Mouse (Mus musculus) neural tube, embryonic 11.5 days (tissue): ENCODE results near the gene Epsti1. TPM values are rescaled to one million over a fixed set of nuclear protein-coding genes. Genes with fewer than 3 reads are reported as not detected.

Source experiments
- ATAC-seq: fragments of 200-750 bp; cut with Nextera tagmentation; 2 replicates; pipeline ENCODE4 v1.8.0; 2017; ENCODE audit warnings: moderate number of reproducible peaks, mild to moderate bottlenecking, moderate TSS enrichment, moderate library complexity; ENCODE audit not compliant: insufficient read depth, low FRiP score, low TSS enrichment
- DNase-seq: peaks from one replicate; pipeline ENCODE4 v3.0.0-alpha.2; 2015; ENCODE audit warnings: low spot score
- H3K27ac ChIP-seq: fragments of 300-500 bp; sonication (generic); 2 replicates; pipeline ENCODE4 v1.5.1; 2014; ENCODE audit warnings: low read depth, mild to moderate bottlenecking, low read length
- H3K27me3 ChIP-seq: fragments of 300-500 bp; sonication (generic); 2 replicates; pipeline ENCODE4 v1.6.1; 2014; ENCODE audit warnings: mild to moderate bottlenecking, low read length, mixed read lengths; ENCODE audit not compliant: control insufficient read depth, insufficient read depth
- H3K36me3 ChIP-seq: fragments of 300-500 bp; sonication (generic); 2 replicates; pipeline ENCODE4 v1.6.1; 2014; ENCODE audit warnings: mild to moderate bottlenecking, low read length, moderate library complexity, mixed read lengths; ENCODE audit not compliant: control insufficient read depth, insufficient read depth
- H3K4me1 ChIP-seq: fragments of 300-500 bp; sonication (generic); 2 replicates; pipeline ENCODE4 v1.6.1; 2014; ENCODE audit warnings: low read length, mixed read lengths; ENCODE audit not compliant: control insufficient read depth, insufficient read depth
- H3K4me2 ChIP-seq: fragments of 300-500 bp; sonication (generic); 2 replicates; pipeline ENCODE4 v1.6.1; 2014; ENCODE audit warnings: low read depth, mild to moderate bottlenecking, moderate library complexity
- H3K4me3 ChIP-seq: fragments of 300-500 bp; sonication (generic); 2 replicates; pipeline ENCODE4 v1.5.1; 2014; ENCODE audit warnings: low read depth, low read length
- H3K9ac ChIP-seq: fragments of 300-500 bp; sonication (generic); 2 replicates; pipeline ENCODE4 v1.6.1; 2014; ENCODE audit warnings: mild to moderate bottlenecking, low read length
- H3K9me3 ChIP-seq: fragments of 300-500 bp; sonication (generic); 2 replicates; pipeline ENCODE4 v1.6.1; 2016; ENCODE audit warnings: low read length; ENCODE audit not compliant: control insufficient read depth
- WGBS: fragments of 180-500 bp; shearing (Covaris S2); extraction: QIAGEN DNeasy Blood & Tissue Kit; methylation state at CpG from one replicate; pipeline ENCODE4 v1.1.7; 2014; 5-methylcytosine and 5-hydroxymethylcytosine counted together
- polyA plus RNA-seq: library from polyadenylated mRNA; unstranded; fragments of >200 nt; fragmentation: Nextera tagmentation; extraction: Ambion mirVana; gene quantifications from 2 replicates; pipeline ENCODE4 v1.2.1, GENCODE M21; 2014

Epsti1 gene
- polyA plus RNA-seq = not detected in 2 replicates

GRCm38 (mm10) chr14:77904171-77904762 lies at the start of gene Epsti1:
TSS of gene Epsti1 (plus strand) at chr14:77904239.
- Histone ChIP-seq H3K27ac (no peak within 1 kb of the TSS), H3K4me2 (no peak within 1 kb of the TSS), H3K4me3 (no peak within 1 kb of the TSS), H3K27me3 (no peaks in the 10 kb centered on the region), H3K36me3 (no peaks in the 10 kb centered on the region), H3K9ac (no peak within 1 kb of the TSS), H3K9me3 (no peaks in the 10 kb centered on the region), H3K4me1 (no peaks in the 10 kb centered on the region)
- ATAC-seq (no peak), DNase-seq (no peak)
- 66% methylated on average over 15 of the region's 15 CpGs for WGBS

- Histone ChIP-seq H3K4me1 (no peaks in the 10 kb centered on the region), H3K4me2 (no peak overlapping the region), H3K9me3 (no peaks in the 10 kb centered on the region), H3K36me3 (no peaks in the 10 kb centered on the region), H3K27me3 (no peaks in the 10 kb centered on the region), H3K9ac (no peak overlapping the region), H3K27ac (no peak overlapping the region), H3K4me3 (no peak overlapping the region)
- ATAC-seq (no peak), DNase-seq (no peak)
- 82% methylated on average over 1 of the region's 1 CpGs for WGBS
These were observed 44.1 kb upstream of the Epsti1 start for GRCm38 (mm10) chr14:77859894-77860293.

- no peak overlapping the region for H3K9ac ChIP-seq
- WGBS = 64% methylated on average over 5 of the region's 5 CpGs
- no peak overlapping the region for H3K4me3 ChIP-seq
- no peak overlapping the region for H3K27ac ChIP-seq
- no peaks in the 10 kb centered on the region for H3K4me1 ChIP-seq
- H3K27me3 ChIP-seq = no peaks in the 10 kb centered on the region
- ATAC-seq = no peak
- no peak overlapping the region for H3K4me2 ChIP-seq
- H3K36me3 ChIP-seq = no peaks in the 10 kb centered on the region
- no peaks in the 10 kb centered on the region for H3K9me3 ChIP-seq
- DNase-seq = no peak
These were observed 43.0 kb upstream of the Epsti1 start for GRCm38 (mm10) chr14:77860841-77861560.

DNA sequence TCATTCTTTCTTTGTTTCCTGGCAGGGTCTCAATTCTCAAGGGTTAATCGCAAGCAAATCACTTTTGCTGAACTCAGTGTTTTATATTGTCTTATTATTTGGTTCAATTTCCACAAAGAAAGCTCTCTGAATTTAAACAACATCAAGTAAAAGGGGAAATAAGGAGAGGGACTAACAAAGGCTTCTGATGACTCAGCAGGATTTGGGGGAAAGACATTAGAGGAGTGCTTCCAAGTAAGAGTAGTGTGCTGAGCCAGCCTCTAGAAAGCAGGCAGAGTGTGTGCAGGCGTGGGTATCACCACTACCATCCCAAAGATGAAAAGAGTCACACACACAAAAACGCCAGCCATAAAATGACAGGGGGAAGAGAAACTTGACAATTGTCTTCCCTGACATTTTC lies 40.0 kb upstream of the Epsti1 start:
- WGBS = 74% methylated on average over 3 of the region's 3 CpGs
- H3K4me3 ChIP-seq = no peak overlapping the region
- H3K9ac ChIP-seq = no peak overlapping the region
- no peaks in the 10 kb centered on the region for H3K4me1 ChIP-seq
- H3K9me3 ChIP-seq = no peaks in the 10 kb centered on the region
- DNase-seq (no peak), ATAC-seq (no peak)
- H3K27ac ChIP-seq = no peak overlapping the region
- H3K36me3 ChIP-seq = no peaks in the 10 kb centered on the region
- H3K27me3 ChIP-seq = no peaks in the 10 kb centered on the region
- no peak overlapping the region for H3K4me2 ChIP-seq

DNA sequence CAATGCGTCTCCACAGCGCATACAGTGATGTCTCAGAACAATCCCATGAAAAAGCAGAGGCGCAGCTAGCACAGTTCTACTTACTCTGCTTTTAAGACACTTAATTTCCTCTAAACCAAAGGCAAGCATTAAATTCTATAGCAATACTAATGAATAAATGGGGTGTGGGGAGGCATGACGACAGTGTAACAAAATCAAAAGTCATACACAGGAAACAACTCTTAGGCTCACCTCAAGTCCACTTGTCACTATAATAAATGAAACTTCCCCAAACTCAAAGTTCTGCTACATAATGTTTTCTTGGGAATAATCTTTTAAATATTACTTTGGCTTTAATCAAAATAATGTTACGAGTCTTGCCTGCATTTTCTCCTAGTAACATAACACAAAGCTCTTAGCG lies 39.5 kb upstream of the Epsti1 start:
- WGBS = 94% methylated on average over 6 of the region's 6 CpGs
- H3K4me2 ChIP-seq = no peak overlapping the region

DNA sequence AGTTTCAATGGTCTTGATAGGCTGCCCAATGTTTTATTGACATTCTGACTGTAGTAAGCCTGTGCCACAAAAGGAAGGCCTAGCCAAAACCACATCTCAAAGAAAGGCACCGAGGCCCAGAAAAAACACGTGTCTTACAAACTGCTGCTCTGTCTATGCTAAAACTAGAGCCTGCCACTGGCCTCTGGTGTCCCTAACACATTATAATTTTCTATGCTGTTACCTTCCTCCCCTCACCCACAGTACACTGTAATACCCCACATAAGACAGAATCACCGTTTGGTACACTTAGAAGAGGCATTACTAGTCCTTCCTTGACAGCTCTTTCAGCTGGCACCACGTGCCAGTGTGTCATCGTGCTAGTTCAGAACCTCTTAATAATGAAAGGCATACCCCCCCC lies 36.4 kb upstream of the Epsti1 start:
- no peaks in the 10 kb centered on the region for H3K27me3 ChIP-seq
- H3K27ac ChIP-seq = no peak overlapping the region
- no peaks in the 10 kb centered on the region for H3K36me3 ChIP-seq
- DNase-seq (no peak), ATAC-seq (no peak)
- no peaks in the 10 kb centered on the region for H3K9me3 ChIP-seq
- H3K4me1 ChIP-seq = no peaks in the 10 kb centered on the region
- H3K9ac ChIP-seq = no peak overlapping the region
- 93% methylated on average over 5 of the region's 5 CpGs for WGBS
- H3K4me3 ChIP-seq = no peak overlapping the region
- H3K4me2 ChIP-seq = no peak overlapping the region

More for the DNA sequence above, 39.5 kb upstream of the Epsti1 start:
- DNase-seq (no peak), ATAC-seq (no peak)
- no peaks in the 10 kb centered on the region for H3K27me3 ChIP-seq
- H3K4me3 ChIP-seq = no peak overlapping the region
- no peaks in the 10 kb centered on the region for H3K4me1 ChIP-seq
- H3K27ac ChIP-seq = no peak overlapping the region
- no peaks in the 10 kb centered on the region for H3K36me3 ChIP-seq
- H3K9ac ChIP-seq = no peak overlapping the region
- no peaks in the 10 kb centered on the region for H3K9me3 ChIP-seq

DNA sequence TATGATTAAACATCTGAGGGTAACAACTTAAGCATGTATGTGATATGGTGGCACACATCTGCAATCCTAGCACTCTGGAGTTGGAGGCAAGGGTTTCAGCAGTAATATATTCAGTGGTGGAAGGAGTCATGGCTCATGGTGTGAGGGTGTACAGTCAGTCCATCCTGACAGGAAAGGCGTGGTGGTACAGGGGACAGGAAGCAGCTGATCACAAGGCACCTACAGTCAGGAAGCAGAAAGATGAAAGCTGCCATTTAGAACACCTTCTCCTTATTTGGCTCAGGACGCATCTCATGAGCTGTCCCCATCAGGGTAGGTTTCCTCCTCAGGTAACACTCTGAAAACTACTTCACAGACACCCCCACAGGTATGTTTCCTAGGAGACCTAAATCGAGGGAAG lies 33.1 kb upstream of the Epsti1 start:
- Histone ChIP-seq H3K4me3 (no peak overlapping the region), H3K9me3 (no peaks in the 10 kb centered on the region), H3K4me2 (no peak overlapping the region), H3K36me3 (no peaks in the 10 kb centered on the region), H3K27me3 (no peaks in the 10 kb centered on the region), H3K4me1 (0 out of 2 replicates have a peak, but pooled peaks cover 2% of the 10 kb centered on the region), H3K9ac (no peak overlapping the region), H3K27ac (no peak overlapping the region)
- no peak for ATAC-seq
- WGBS = 95% methylated on average over 3 of the region's 3 CpGs
- no peak for DNase-seq

GRCm38 (mm10) chr14:77871380-77871975 lies 32.6 kb upstream of the Epsti1 start:
- DNase-seq = no peak
- Histone ChIP-seq H3K4me3 (no peak overlapping the region), H3K4me1 (0 out of 2 replicates have a peak, but pooled peaks cover 2% of the 10 kb centered on the region), H3K27ac (no peak overlapping the region), H3K36me3 (no peaks in the 10 kb centered on the region), H3K9ac (no peak overlapping the region), H3K9me3 (no peaks in the 10 kb centered on the region), H3K4me2 (no peak overlapping the region), H3K27me3 (no peaks in the 10 kb centered on the region)
- 95% methylated on average over 6 of the region's 6 CpGs for WGBS
- no peak for ATAC-seq
